Mouse (Mus musculus): ENCODE measurements at regions not wholly inside any gene's neighbourhood (a gene's known extent, or its start where the extent isn't known, plus 50 kb on each side); places are given as distances from the start of the nearest gene placed in this dataset.
A peak's percentile ranks its signal among the peaks of the same experiment; 100 is the strongest.

DNA sequence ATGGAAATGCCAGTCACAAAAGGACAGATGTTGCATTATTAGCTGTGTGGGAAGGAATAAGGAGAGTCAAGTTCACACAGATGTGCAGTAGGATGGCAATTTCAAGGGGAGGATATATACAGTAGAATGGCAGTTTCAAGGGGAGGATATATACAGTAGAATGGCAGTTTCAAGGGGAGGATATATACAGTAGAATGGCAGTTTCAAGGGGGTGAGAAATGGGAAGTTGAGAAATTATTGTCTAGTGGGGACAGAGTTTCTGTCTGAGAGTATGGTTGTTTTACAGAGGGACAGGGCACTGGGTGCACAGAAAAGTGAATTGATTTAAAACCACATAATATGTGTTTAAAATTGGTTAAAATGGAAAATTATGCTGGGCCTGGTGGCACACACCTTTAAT lies 54.8 kb upstream of the Scel start:
- DNase-seq (ENCODE audit: low spot score in 2 of 2) = no peak

DNA sequence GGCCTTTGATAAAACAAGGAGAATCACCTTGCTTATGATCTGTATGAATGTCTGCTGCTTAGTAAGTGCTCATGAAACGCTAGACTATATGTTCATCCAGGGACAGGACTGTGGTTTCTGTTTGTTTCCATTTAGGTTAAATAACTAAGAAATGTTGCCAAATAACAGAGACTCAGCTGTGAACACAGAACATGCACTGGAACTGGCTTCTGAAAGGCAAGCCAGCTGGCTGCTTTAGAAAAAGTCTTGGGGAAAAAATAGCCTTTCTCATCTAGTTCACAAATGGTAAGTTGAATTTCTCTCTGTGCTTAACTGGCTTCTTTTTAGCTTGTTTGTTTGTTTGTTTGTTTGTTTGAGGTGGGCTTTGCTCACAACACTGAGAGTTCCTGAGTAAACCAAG lies 57.0 kb upstream of the Scel start:
- no peak for DNase-seq (ENCODE audit: low spot score in 2 of 2)

DNA sequence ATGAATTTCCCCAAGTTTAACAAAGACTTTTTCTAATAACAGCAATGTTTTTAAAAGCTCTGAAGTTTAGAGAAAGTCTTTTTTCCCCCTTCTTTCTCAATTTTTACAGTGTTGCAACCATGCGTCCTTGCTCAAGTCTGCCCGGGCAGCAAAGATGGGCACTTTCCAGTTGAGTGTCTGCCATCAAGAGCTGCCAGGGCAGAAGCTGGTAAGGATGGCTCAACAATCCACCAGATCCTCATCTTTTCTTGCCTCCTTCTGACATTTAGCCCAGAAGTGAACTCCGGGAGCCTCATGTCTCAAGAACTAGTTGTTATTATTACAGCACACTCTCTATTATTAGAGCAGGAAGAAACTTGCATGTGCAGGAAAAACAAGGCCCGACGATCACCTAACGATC lies 62.4 kb upstream of the Scel start:
- no peak for DNase-seq (ENCODE audit: low spot score in 2 of 2)

DNA sequence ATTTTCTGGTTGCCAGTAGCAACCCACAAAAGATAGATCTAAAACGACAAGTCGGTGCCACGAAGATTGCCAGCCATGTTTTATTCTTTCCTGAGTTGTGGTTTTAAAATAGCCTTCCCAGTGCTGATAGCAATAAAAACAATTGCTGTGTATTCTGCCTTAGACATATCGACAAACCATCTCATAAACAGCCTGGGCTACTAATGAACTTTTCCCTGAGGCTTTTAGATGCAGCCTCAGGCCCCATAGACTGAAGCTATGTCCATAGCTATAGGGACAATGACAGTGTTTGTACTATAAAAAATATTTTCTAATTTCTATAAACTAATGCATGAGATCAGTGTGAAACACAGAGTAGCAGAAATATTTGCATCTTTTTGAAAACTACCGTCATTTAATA lies 63.7 kb upstream of the Scel start:
- no peak for DNase-seq (ENCODE audit: low spot score in 2 of 2)

DNA sequence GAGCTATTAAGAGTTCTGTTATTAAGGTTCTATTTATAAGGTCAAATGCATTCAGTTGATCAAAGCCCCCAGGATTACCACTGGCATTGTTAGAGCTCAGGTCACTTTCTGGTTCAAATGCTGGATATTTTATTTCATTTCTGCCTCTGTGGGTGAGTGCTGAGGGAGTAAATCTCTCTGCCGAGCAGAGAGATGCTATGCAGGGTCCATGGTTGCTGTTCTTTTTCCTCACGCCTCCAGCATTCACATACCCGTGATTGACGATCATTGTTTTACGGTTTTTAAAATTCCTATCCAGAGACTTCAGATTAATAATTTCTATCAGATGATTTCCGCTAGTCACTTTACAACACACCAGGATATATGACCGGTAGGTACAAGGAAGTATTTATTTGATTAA lies 64.1 kb upstream of the Scel start:
- DNase-seq (ENCODE audit: low spot score in 2 of 2) = no peak

DNA sequence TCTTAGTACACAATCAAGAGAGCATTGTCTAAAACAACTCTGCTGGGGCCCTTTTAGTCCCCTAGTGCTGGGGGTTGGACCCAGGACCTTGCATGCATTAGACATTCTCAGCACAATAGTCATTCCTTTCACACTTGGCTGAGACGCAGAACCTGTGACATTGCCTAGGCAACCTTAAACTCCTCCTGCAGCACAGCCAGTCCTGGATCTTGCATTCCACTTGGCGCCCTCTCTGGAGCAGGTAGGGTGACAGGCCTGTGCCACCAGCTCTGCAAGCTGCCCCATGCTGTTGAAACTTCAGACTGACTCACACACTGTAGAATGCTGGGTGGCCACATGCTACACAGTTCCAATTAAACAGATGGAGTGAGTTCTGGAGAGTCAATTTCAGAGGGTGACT lies 66.5 kb upstream of the Scel start:
- no peak for DNase-seq (ENCODE audit: low spot score in 2 of 2)

DNA sequence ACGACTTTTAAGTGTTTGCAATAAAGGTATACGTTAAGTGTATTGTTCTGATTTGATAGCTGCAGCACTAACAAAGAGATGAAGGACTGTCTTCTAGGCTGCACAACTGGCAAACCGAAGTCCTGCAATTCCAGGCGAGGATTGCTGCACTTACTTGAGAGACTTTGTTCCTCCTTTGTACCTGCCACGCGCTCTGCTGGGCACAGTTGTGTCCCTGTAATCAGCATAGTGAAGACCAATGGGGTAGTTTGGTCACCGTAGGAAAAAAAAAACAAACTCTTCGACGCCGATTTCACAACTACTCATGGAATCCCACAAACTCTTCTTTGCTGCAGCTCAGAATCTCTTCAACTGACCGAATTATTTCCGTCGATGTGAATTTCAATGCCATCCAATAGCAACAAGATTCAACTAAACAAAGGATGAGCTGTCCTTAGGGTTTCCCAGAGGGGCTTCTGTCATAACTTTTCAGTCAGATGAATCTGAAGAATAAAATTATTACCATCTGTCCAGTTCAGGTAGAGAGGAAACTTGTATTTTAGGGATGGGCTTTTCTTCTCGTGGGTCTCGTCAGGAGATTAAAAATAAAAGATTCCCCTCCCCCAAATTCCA lies 71.6 kb upstream of the Scel start:
- DNase-seq (ENCODE audit: low spot score in 2 of 2) = no peak

DNA sequence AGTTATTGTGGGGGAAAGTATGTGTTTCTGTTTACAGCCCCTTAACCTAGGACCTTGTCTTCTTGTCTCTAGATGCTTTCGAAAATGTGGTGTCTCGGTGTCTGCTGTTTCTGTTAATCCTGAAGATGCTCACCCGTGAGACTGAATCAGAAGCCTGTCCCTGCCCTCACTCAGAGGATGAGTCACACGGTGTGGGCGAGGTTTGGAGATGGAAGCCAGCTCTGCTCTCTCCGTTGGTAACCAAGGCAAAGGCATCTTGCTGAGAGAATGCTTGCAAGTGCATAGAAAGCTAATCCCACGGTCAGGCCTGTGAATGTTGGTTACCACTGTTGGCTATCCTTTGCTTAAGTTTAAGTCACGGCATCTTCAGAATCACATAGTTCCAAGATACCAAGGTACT lies 72.9 kb upstream of the Scel start:
- no peak for DNase-seq (ENCODE audit: low spot score in 2 of 2)

DNA sequence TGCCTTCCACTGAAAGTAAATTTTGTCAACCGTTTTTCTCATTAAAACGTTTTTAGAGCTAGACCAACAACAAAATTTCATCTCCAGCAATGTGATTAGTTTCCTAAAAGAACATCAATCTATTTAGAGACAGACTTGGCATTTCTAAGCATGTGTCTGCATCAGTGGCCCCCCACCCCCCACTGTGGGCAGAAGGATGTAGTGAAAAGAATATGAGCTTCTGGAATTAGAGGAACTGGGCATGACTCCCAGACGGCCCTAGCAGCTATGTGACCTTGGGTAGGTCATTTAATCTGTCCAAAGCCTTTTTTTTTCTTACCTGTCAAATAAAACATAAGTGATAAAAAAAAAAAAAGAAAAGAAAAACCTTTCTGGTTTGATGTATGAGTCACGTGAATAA lies 78.9 kb upstream of the Scel start:
- DNase-seq (ENCODE audit: low spot score in 2 of 2) = peak; percentile 2 to 12

DNA sequence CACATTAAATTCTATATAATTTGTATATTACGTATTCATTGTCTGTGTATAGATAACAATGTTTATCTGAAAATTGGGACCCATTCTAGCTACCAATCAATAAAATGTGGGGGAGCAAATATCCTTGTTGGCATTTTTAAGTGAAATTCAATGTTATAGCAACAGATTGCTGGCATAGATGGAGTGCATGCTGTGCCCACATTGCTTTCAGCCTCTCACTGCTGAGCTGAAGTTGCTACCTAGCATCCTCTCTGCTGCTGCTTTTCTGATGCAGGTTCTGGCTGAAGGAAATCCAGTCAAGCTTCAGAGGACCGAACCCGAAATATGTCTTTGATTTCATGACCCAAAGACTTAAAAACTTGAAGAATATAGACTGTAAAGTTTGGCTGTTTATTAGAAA lies 80.0 kb upstream of the Scel start:
- no peak for DNase-seq (ENCODE audit: low spot score in 2 of 2)

DNA sequence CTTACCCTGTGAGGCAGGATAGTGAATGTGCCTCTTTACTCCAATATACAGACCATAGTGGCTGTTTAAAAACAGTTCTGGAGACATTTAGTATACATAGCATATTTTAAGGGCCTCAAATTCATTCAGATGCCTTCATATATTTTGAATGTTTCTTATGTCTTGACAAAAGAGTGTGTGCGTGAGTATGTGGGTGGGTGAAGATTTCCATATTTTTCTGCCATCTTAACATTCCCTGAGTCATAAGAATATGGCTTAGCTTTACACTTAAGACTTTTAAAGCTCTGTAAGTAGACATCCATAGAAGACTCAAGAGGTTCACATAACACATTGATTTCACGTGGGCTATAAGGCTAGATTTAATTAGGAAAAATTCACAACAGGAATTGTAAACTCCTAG lies 81.3 kb upstream of the Mycbp2 start:
- DNase-seq (ENCODE audit: low spot score in 2 of 2) = no peak

DNA sequence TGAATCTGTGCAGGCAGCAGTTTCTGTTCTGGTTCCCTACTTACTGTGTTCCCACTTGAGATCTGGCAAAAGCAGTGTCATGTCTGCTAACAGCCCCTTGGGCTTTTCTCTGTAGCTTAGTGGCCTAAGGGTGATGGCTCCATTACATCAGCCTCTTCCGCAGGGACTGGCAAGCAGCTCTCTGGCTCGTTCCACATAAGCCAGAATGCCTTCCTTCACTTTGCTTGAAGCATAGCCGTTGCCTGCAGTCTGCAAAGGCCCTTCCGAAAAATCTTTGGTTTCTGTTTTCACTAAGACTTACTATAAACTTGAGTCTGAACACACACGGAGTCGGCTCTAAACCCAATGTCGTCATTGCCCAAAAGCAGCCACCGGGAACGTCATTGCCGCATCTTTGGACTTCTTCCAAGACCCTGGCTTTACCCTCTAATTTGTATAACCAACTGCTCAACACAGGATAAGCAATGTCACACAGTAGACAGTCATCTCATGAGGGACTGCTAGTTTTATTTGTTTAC lies 74.8 kb upstream of the Mycbp2 start:
- peak; percentile 5 to 29 for DNase-seq (ENCODE audit: low spot score in 2 of 2)

DNA sequence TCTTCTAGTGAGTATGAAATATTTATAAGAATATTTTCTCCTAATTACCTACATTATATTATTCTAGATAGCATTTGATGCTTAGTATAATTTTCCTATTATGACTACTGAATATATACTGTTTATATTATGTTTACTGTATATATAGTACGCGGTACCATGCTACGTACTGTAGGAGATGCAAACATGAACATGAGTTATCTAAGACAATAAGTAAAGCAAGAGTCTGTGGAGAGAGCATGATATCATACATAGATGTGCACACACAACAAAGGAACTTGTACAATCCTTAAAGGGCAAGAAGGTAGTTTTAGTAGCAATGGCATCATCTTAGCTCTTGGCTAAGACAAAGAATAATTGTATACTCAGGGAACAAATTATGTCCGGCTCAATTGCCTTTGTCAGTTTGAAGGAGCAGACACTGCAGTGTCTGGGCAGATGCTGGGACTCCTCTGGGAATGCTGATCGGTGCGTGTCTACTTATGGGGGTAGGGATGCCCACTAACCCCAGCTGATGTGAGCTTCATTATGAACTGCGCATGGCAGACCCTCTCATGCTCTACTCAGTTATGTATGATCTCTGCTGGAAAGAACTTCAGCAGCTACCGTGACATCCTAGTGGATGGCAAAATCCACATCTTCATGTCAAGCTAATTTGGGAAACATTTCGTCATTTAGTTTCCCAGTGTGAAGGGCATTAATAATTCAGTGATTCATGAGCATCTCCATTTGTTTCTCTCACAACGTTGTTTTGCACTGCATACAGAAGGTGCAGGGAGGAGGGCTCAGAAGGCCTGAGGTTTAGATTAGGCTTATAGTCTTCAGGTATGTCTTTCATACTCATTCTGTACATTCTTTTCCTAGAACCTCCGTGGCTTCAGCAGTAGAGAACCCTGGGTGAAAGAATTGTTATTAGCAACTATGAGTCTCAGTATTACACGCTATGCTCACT lies 70.8 kb upstream of the Mycbp2 start:
- no peak for DNase-seq (ENCODE audit: low spot score in 2 of 2)

DNA sequence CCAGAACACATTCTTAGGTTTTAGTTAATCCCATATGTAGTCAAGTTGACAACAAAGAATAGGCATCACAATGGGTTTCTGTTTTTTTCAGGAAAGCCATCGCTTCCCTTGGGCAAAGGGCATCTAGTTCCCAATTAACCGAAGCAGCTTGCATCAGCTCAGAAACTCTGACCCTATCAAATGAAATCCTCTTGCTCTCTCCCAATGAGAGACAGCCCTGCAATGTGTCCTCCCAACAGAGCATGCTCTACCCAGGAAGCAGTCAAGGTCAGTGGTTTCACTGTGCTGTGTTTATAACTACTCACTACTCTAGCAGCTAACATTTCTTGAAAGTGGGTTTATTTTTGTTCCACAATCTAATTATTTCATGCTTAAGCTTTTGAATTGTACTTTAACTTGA lies 58.0 kb upstream of the Mycbp2 start:
- no peak for DNase-seq (ENCODE audit: low spot score in 2 of 2)

DNA sequence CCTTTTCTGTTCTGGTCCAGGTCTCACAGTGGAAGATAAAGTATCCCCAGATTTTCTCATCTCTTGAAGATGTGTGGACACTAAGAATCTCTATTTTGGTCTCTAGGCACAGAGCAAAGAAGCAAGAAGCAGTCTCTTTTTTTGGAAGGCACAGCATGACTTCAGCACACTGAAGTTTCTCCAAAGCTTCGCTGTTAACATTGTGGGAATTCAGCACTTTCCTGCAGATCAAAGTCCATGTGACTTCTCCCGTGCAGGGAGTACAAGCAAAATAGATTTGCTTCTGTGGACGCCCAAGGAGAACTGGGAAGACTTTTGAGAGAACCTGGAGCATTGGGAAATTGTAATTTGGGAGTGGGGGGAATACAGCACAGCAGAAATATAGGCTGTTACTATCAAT lies 56.4 kb upstream of the Mycbp2 start:
- no peak for DNase-seq (ENCODE audit: low spot score in 2 of 2)

DNA sequence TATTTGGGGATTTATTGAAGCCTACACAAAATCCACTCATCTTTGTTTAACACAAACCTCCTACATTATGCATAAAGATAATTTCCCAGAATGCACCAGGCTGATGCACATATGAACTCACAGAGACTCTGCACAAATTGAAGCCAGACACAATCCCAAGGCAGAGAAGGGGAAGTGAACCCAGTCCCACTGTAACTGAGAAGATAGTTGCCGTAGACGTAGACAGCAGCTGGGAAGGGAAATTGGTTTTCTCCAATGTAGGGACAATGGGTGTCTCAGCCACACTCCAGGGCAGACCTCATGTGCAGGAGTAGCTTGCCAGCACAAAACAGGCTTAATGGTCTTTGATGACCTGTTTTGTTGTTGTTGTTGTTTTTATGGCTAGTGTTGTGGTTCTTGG lies 55.4 kb upstream of the Mycbp2 start:
- no peak for DNase-seq (ENCODE audit: low spot score in 2 of 2)

DNA sequence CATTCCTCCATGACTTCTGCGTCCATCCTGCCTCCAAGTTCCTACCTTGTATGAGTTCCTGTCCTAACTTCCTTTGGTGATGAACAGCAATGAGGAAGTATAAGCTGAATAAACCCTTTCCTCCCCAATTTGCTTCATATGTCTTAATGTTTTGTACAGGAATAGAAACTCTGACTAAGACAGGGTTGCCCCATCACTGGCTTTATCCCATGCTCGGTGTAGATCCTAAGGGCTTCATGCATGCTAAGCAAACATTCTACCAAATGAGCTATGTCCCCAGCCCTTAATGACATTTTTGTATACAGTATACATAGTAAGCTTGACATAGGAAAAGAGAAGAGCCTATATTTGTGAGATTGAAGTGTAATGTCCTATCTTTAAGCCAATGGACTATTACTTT lies 54.7 kb upstream of the Mycbp2 start:
- no peak for DNase-seq (ENCODE audit: low spot score in 2 of 2)

DNA sequence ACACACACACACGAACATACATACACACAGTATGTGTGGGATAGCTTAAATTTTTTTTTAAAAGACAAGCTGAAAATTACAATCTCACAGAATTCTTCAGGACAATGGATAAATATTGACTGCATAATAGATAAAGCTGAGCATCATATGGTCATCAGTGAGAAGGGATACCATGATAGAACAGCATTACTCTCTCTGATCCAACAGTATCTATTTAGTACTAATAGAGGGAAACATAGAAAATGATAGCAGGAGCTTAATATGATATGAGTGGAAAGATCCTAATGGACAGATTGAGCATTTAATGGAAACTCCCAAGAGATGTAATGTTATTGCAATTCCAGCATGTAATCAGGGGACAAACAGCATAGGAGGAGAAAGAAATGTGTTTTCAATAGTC lies 51.8 kb upstream of the Mycbp2 start:
- no peak for DNase-seq (ENCODE audit: low spot score in 2 of 2)
